Mouse (Mus musculus) CH12.LX (cell line): ENCODE results near the gene Carmil1.

Experiments used
- CHD2 ChIP-seq: IDR thresholded peaks from 2 replicates; pipeline ENCODE4 v1.6.1; 2011; ENCODE audit warnings: low read length, improper control_type of control experiment
- CTCF ChIP-seq, 2 experiments: IDR thresholded peaks in 1 of 2; conservative IDR thresholded peaks in 1 of 2; 2 replicates each; pipeline ENCODE4 v1.5.1; 2011 to 2012; ENCODE audit warnings: low read depth in 2 of 2, low read length in 2 of 2, improper control_type of control experiment in 1 of 2, inconsistent platforms in 1 of 2, mild to moderate bottlenecking in 1 of 2, moderate library complexity in 1 of 2
- EP300 ChIP-seq: IDR thresholded peaks from 2 replicates; pipeline ENCODE4 v1.6.1; 2011; ENCODE audit warnings: low read length, improper control_type of control experiment
- HCFC1 ChIP-seq: IDR thresholded peaks from 2 replicates; pipeline ENCODE4 v1.6.1; 2012; ENCODE audit warnings: low read depth, mild to moderate bottlenecking, inconsistent platforms, low read length, improper control_type of control experiment
- POLR2A ChIP-seq: IDR thresholded peaks from 2 replicates; pipeline ENCODE4 v1.6.1; 2011; ENCODE audit warnings: low read depth, mild to moderate bottlenecking, improper control_type of control experiment, low read length
- ZNF384 ChIP-seq: IDR thresholded peaks from 2 replicates; pipeline ENCODE4 v1.6.1; 2012; ENCODE audit warnings: low read depth, low read length, improper control_type of control experiment, inconsistent platforms

- TF ChIP-seq POLR2A: no peak
- TF ChIP-seq ZNF384: no peak
- TF ChIP-seq CTCF (conservative IDR thresholded peaks at IDR 0.05 in 1 of 2, IDR thresholded peaks at IDR 0.05 in 1 of 2; ENCODE audit: low read depth in 2 of 2, low read length in 2 of 2): no peak
- no peak for TF ChIP-seq EP300
- no peak for TF ChIP-seq HCFC1
- no peak for TF ChIP-seq CHD2
Observed at GRCm38 (mm10) chr13:24093108-24093507, 187.5 kb downstream of the Carmil1 start.
